Mouse (Mus musculus) embryonic facial prominence, embryonic 12.5 days (tissue): Measurements from ENCODE around the gene Treml1. TPM values are rescaled to one million over a fixed set of nuclear protein-coding genes. Genes with fewer than 3 reads are reported as not detected.
"Not testable (repeated sequence)": the region's sequence is repeated elsewhere in the genome, so short reads cannot be mapped to it uniquely, and the experiment has no call there.

Source experiments
- ATAC-seq: fragments of 200-750 bp; cut with Nextera tagmentation; 2 replicates; pipeline ENCODE4 v1.8.0; 2017; ENCODE audit not compliant: insufficient number of reproducible peaks, insufficient read depth, low FRiP score, low TSS enrichment
- H3K27ac ChIP-seq: fragments of 300-500 bp; sonication (generic); 2 replicates; pipeline ENCODE4 v1.5.1; 2016; ENCODE audit warnings: mild to moderate bottlenecking
- H3K27me3 ChIP-seq: fragments of 300-500 bp; sonication (generic); 2 replicates; pipeline ENCODE4 v1.6.1; 2016; ENCODE audit warnings: mild to moderate bottlenecking, moderate library complexity
- H3K36me3 ChIP-seq: fragments of 300-500 bp; sonication (generic); 2 replicates; pipeline ENCODE4 v1.6.1; 2016; ENCODE audit warnings: mild to moderate bottlenecking
- H3K4me1 ChIP-seq: fragments of 300-500 bp; sonication (generic); 2 replicates; pipeline ENCODE4 v1.6.1; 2016
- H3K4me2 ChIP-seq: fragments of 300-500 bp; sonication (generic); replicated peaks from 2 replicates; pipeline ENCODE4 v1.6.1; 2016; ENCODE audit warnings: mild to moderate bottlenecking, moderate library complexity
- H3K4me3 ChIP-seq: fragments of 300-500 bp; sonication (generic); 2 replicates; pipeline ENCODE4 v1.5.1; 2016; ENCODE audit warnings: mild to moderate bottlenecking
- H3K9ac ChIP-seq: fragments of 300-500 bp; sonication (generic); 2 replicates; pipeline ENCODE4 v1.6.1; 2016; ENCODE audit warnings: mild to moderate bottlenecking, moderate library complexity
- H3K9me3 ChIP-seq: fragments of 300-500 bp; sonication (generic); 2 replicates; pipeline ENCODE4 v1.6.1; 2016; ENCODE audit warnings: mild to moderate bottlenecking, moderate library complexity
- WGBS: fragments of 180-500 bp; shearing (Covaris S2); methylation state at CpG from one replicate; pipeline ENCODE4 v1.1.7; 2016; 5-methylcytosine and 5-hydroxymethylcytosine counted together
- polyA plus RNA-seq: library from polyadenylated mRNA; unstranded; fragments of >200 nt; fragmentation: Nextera tagmentation; extraction: Ambion mirVana; gene quantifications from 2 replicates; pipeline ENCODE4 v1.2.1, GENCODE M21; 2016

The Treml1 gene
- polyA plus RNA-seq, 1 experiment from 2014 or later = 1.9 TPM

- Histone ChIP-seq H3K4me1 (no peaks in the 10 kb centered on the region), H3K27ac (no peak overlapping the region), H3K9me3 (no peaks in the 10 kb centered on the region), H3K4me3 (no peak overlapping the region), H3K36me3 (no peaks in the 10 kb centered on the region), H3K27me3 (no peaks in the 10 kb centered on the region), H3K4me2 (no peak overlapping the region), H3K9ac (no peak overlapping the region)
- WGBS = 2% methylated on average over 6 of the region's 6 CpGs
- ATAC-seq = no peak
These were observed 22.9 kb upstream of the Treml1 start for GRCm38 (mm10) chr17:48336857-48337256.

- Histone ChIP-seq H3K36me3 (no peaks in the 10 kb centered on the region), H3K9me3 (no peaks in the 10 kb centered on the region), H3K4me2 (no peak overlapping the region), H3K4me3 (no peak overlapping the region), H3K27me3 (no peaks in the 10 kb centered on the region), H3K4me1 (no peaks in the 10 kb centered on the region), H3K27ac (no peak overlapping the region), H3K9ac (no peak overlapping the region)
- WGBS = 90% methylated on average over 1 of the region's 1 CpGs
- no peak for ATAC-seq
These were observed 19.4 kb upstream of the Treml1 start for GRCm38 (mm10) chr17:48340267-48340666.

- H3K4me1 ChIP-seq = no peaks in the 10 kb centered on the region
- no peak overlapping the region for H3K27ac ChIP-seq
- no peaks in the 10 kb centered on the region for H3K36me3 ChIP-seq
- H3K4me2 ChIP-seq = no peak overlapping the region
- no peak overlapping the region for H3K4me3 ChIP-seq
- ATAC-seq = no peak
- H3K27me3 ChIP-seq = no peaks in the 10 kb centered on the region
- no peak overlapping the region for H3K9ac ChIP-seq
- WGBS = 75% methylated on average over 3 of the region's 3 CpGs
- no peaks in the 10 kb centered on the region for H3K9me3 ChIP-seq
These were observed 17.8 kb upstream of the Treml1 start for GRCm38 (mm10) chr17:48341947-48342346.

GRCm38 (mm10) chr17:48343065-48343464 is 16.7 kb upstream of the Treml1 start:
- Histone ChIP-seq H3K9ac (no peak overlapping the region), H3K4me2 (no peak overlapping the region), H3K27me3 (no peaks in the 10 kb centered on the region), H3K27ac (no peak overlapping the region), H3K4me3 (no peak overlapping the region), H3K36me3 (no peaks in the 10 kb centered on the region), H3K9me3 (no peaks in the 10 kb centered on the region), H3K4me1 (no peaks in the 10 kb centered on the region)
- WGBS = 83% methylated on average over 2 of the region's 2 CpGs
- ATAC-seq = no peak

GRCm38 (mm10) chr17:48345824-48346223 is 13.9 kb upstream of the Treml1 start:
- Histone ChIP-seq H3K36me3 (no peaks in the 10 kb centered on the region), H3K4me1 (no peaks in the 10 kb centered on the region), H3K4me3 (no peak overlapping the region), H3K4me2 (no peak overlapping the region), H3K27me3 (no peaks in the 10 kb centered on the region), H3K9me3 (no peaks in the 10 kb centered on the region), H3K27ac (no peak overlapping the region), H3K9ac (no peak overlapping the region)
- 78% methylated on average over 4 of the region's 4 CpGs for WGBS
- no peak for ATAC-seq

GRCm38 (mm10) chr17:48346231-48346630 is 13.5 kb upstream of the Treml1 start, which contains the start of gene Trem2:
Gene Trem2 (plus strand): TSS chr17:48346401.
- 78% methylated on average over 5 of the region's 5 CpGs for WGBS
- ATAC-seq = no peak
- no peak within 1 kb of the TSS for H3K9ac ChIP-seq
- H3K27me3 ChIP-seq = no peaks in the 10 kb centered on the region
- H3K4me2 ChIP-seq = no peak within 1 kb of the TSS
- no peaks in the 10 kb centered on the region for H3K4me1 ChIP-seq
- no peak within 1 kb of the TSS for H3K4me3 ChIP-seq
- no peak within 1 kb of the TSS for H3K27ac ChIP-seq
- no peaks in the 10 kb centered on the region for H3K36me3 ChIP-seq
- H3K9me3 ChIP-seq = no peaks in the 10 kb centered on the region

GRCm38 (mm10) chr17:48346834-48347233 is 12.9 kb upstream of the Treml1 start:
- H3K9me3 ChIP-seq = no peaks in the 10 kb centered on the region
- no peak overlapping the region for H3K9ac ChIP-seq
- 73% methylated on average over 4 of the region's 4 CpGs for WGBS
- H3K4me1 ChIP-seq = no peaks in the 10 kb centered on the region
- H3K27me3 ChIP-seq = no peaks in the 10 kb centered on the region
- no peak overlapping the region for H3K27ac ChIP-seq
- ATAC-seq = no peak
- no peaks in the 10 kb centered on the region for H3K36me3 ChIP-seq
- H3K4me3 ChIP-seq = no peak overlapping the region
- H3K4me2 ChIP-seq = no peak overlapping the region

- Histone ChIP-seq H3K27me3 (no peaks in the 10 kb centered on the region), H3K9me3 (no peaks in the 10 kb centered on the region), H3K27ac (no peak overlapping the region), H3K36me3 (no peaks in the 10 kb centered on the region), H3K4me3 (no peak overlapping the region), H3K4me2 (no peak overlapping the region), H3K4me1 (no peaks in the 10 kb centered on the region), H3K9ac (no peak overlapping the region)
- 64% methylated on average over 2 of the region's 2 CpGs for WGBS
- no peak for ATAC-seq
These were observed 12.4 kb upstream of the Treml1 start for GRCm38 (mm10) chr17:48347287-48347686.

GRCm38 (mm10) chr17:48350681-48351193 is 9.0 kb upstream of the Treml1 start:
- Histone ChIP-seq H3K4me2 (no peak overlapping the region), H3K27ac (no peak overlapping the region), H3K4me1 (no peaks in the 10 kb centered on the region), H3K36me3 (no peaks in the 10 kb centered on the region), H3K27me3 (no peaks in the 10 kb centered on the region), H3K9ac (no peak overlapping the region), H3K9me3 (no peaks in the 10 kb centered on the region), H3K4me3 (no peak overlapping the region)
- WGBS = 75% methylated on average over 5 of the region's 5 CpGs
- ATAC-seq = no peak

GRCm38 (mm10) chr17:48352976-48353375 is 6.7 kb upstream of the Treml1 start:
- not testable (repeated sequence) for H3K36me3 ChIP-seq, ATAC-seq, H3K27me3 ChIP-seq, H3K4me3 ChIP-seq, H3K4me2 ChIP-seq, H3K9me3 ChIP-seq, H3K4me1 ChIP-seq, H3K9ac ChIP-seq, H3K27ac ChIP-seq
- WGBS = 78% methylated on average over 7 of the region's 7 CpGs

- H3K4me2 ChIP-seq = no peak overlapping the region
- no peaks in the 10 kb centered on the region for H3K4me1 ChIP-seq
- H3K9ac ChIP-seq = no peak overlapping the region
- H3K36me3 ChIP-seq = no peaks in the 10 kb centered on the region
- no peak overlapping the region for H3K4me3 ChIP-seq
- H3K9me3 ChIP-seq = no peaks in the 10 kb centered on the region
- H3K27ac ChIP-seq = no peak overlapping the region
- no peak for ATAC-seq
- no peaks in the 10 kb centered on the region for H3K27me3 ChIP-seq
- 92% methylated on average over 3 of the region's 3 CpGs for WGBS
These were observed 3.9 kb upstream of the Treml1 start for GRCm38 (mm10) chr17:48355822-48356221.

GRCm38 (mm10) chr17:48357892-48358291 is 1.8 kb upstream of the Treml1 start:
- no peaks in the 10 kb centered on the region for H3K36me3 ChIP-seq
- H3K9ac ChIP-seq = no peak overlapping the region
- no peak overlapping the region for H3K4me3 ChIP-seq
- ATAC-seq = no peak
- H3K4me2 ChIP-seq = no peak overlapping the region
- H3K4me1 ChIP-seq = no peaks in the 10 kb centered on the region
- H3K9me3 ChIP-seq = no peaks in the 10 kb centered on the region
- no peak overlapping the region for H3K27ac ChIP-seq
- 49% methylated on average over 2 of the region's 2 CpGs for WGBS
- H3K27me3 ChIP-seq = no peaks in the 10 kb centered on the region

- Histone ChIP-seq H3K36me3 (no peaks in the 10 kb centered on the region), H3K4me2 (no peak overlapping the region), H3K9ac (no peak overlapping the region), H3K4me3 (no peak overlapping the region), H3K9me3 (no peaks in the 10 kb centered on the region), H3K4me1 (no peaks in the 10 kb centered on the region), H3K27me3 (no peaks in the 10 kb centered on the region), H3K27ac (no peak overlapping the region)
- no peak for ATAC-seq
- 94% methylated on average over 4 of the region's 4 CpGs for WGBS
These were observed 746 bp downstream of the Treml1 start for GRCm38 (mm10) chr17:48360462-48360861.
